Mouse (Mus musculus): Measurements from ENCODE around the gene Adh4. TPM values are rescaled to one million over a fixed set of nuclear protein-coding genes. Genes with fewer than 3 reads are reported as not detected.

The Adh4 gene
- polyA plus RNA-seq, 1 experiment = not detected

GRCm38 (mm10) chr3:138381133-138381532 is 34.1 kb upstream of the Adh4 start:
- Histone ChIP-seq H3K9ac (ENCODE audit: low read depth, poor library complexity, severe bottlenecking) (no peak overlapping the region), H3K27me3 (ENCODE audit: control insufficient read depth, insufficient read depth, low read length, poor library complexity, severe bottlenecking) (no peaks in the 10 kb centered on the region), H3K4me3 (ENCODE audit: low read depth, low read length) (no peak overlapping the region), H3K27ac (ENCODE audit: insufficient read depth, low read length) (no peak overlapping the region), H3K9me3 (replicated peaks; ENCODE audit: control insufficient read depth, insufficient read depth, low read length, poor library complexity, severe bottlenecking) (no peaks in the 10 kb centered on the region), H3K4me1 (ENCODE audit: control insufficient read depth, insufficient read depth, low read length) (no peaks in the 10 kb centered on the region), H3K36me3 (ENCODE audit: control insufficient read depth, insufficient read depth, low read length, poor library complexity, severe bottlenecking) (no peaks in the 10 kb centered on the region)
- TF ChIP-seq CTCF (IDR thresholded peaks at IDR 0.05; ENCODE audit: low read depth, low read length) (no peak), EP300 (IDR thresholded peaks at IDR 0.05; ENCODE audit: insufficient read depth, low read depth, low read length) (no peak), POLR2A (IDR thresholded peaks at IDR 0.05; ENCODE audit: insufficient read depth, low read length) (no peak)

GRCm38 (mm10) chr3:138387155-138387554 is 28.1 kb upstream of the Adh4 start:
- Histone ChIP-seq H3K27me3 (ENCODE audit: control insufficient read depth, insufficient read depth, low read length, poor library complexity, severe bottlenecking) (no peaks in the 10 kb centered on the region), H3K9ac (ENCODE audit: low read depth, poor library complexity, severe bottlenecking) (no peak overlapping the region), H3K27ac (ENCODE audit: insufficient read depth, low read length) (no peak overlapping the region), H3K4me3 (ENCODE audit: low read depth, low read length) (no peak overlapping the region), H3K9me3 (replicated peaks; ENCODE audit: control insufficient read depth, insufficient read depth, low read length, poor library complexity, severe bottlenecking) (no peaks in the 10 kb centered on the region), H3K4me1 (ENCODE audit: control insufficient read depth, insufficient read depth, low read length) (no peaks in the 10 kb centered on the region), H3K36me3 (ENCODE audit: control insufficient read depth, insufficient read depth, low read length, poor library complexity, severe bottlenecking) (no peaks in the 10 kb centered on the region)
- TF ChIP-seq CTCF (IDR thresholded peaks at IDR 0.05; ENCODE audit: low read depth, low read length) (no peak), POLR2A (IDR thresholded peaks at IDR 0.05; ENCODE audit: insufficient read depth, low read length) (no peak), EP300 (IDR thresholded peaks at IDR 0.05; ENCODE audit: insufficient read depth, low read depth, low read length) (no peak)

DNA sequence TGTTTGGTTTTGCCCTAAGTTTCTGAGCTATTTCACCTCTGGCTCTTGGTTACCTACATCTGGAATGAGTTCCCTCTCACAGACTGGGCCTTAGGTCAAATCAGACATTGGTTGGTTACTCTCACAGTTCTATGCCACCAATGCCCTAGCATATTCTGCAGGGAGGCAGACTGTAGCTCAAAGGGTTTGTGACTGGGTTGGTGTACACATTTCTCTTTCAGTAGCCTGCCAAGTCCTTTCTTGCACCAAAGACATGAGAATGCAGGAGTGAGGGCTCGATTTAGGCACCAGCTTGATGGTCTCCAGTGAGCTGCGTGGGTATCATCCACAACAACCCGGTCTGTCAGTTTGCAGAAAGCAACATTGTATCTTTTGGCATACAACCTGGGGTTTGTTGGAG is 10.4 kb upstream of the Adh4 start:
- no peak overlapping the region for H3K27ac ChIP-seq (ENCODE audit: insufficient read depth, low read length)
- no peaks in the 10 kb centered on the region for H3K27me3 ChIP-seq (ENCODE audit: control insufficient read depth, insufficient read depth, low read length, poor library complexity, severe bottlenecking)
- no peaks in the 10 kb centered on the region for H3K36me3 ChIP-seq (ENCODE audit: control insufficient read depth, insufficient read depth, low read length, poor library complexity, severe bottlenecking)
- H3K9ac ChIP-seq (ENCODE audit: low read depth, poor library complexity, severe bottlenecking) = no peak overlapping the region
- TF ChIP-seq CTCF (IDR thresholded peaks at IDR 0.05; ENCODE audit: low read depth, low read length) (no peak), POLR2A (IDR thresholded peaks at IDR 0.05; ENCODE audit: insufficient read depth, low read length) (no peak)
- H3K4me3 ChIP-seq (ENCODE audit: low read depth, low read length) = no peak overlapping the region
- H3K4me1 ChIP-seq (ENCODE audit: control insufficient read depth, insufficient read depth, low read length) = no peaks in the 10 kb centered on the region
- H3K9me3 ChIP-seq (replicated peaks; ENCODE audit: control insufficient read depth, insufficient read depth, low read length, poor library complexity, severe bottlenecking) = no peaks in the 10 kb centered on the region

GRCm38 (mm10) chr3:138405341-138405740 is 9.9 kb upstream of the Adh4 start:
- Histone ChIP-seq H3K27me3 (ENCODE audit: control insufficient read depth, insufficient read depth, low read length, poor library complexity, severe bottlenecking) (no peaks in the 10 kb centered on the region), H3K9ac (ENCODE audit: low read depth, poor library complexity, severe bottlenecking) (no peak overlapping the region), H3K4me1 (ENCODE audit: control insufficient read depth, insufficient read depth, low read length) (no peaks in the 10 kb centered on the region), H3K36me3 (ENCODE audit: control insufficient read depth, insufficient read depth, low read length, poor library complexity, severe bottlenecking) (no peaks in the 10 kb centered on the region), H3K9me3 (replicated peaks; ENCODE audit: control insufficient read depth, insufficient read depth, low read length, poor library complexity, severe bottlenecking) (no peaks in the 10 kb centered on the region), H3K4me3 (ENCODE audit: low read depth, low read length) (no peak overlapping the region), H3K27ac (ENCODE audit: insufficient read depth, low read length) (no peak overlapping the region)
- TF ChIP-seq EP300 (IDR thresholded peaks at IDR 0.05; ENCODE audit: insufficient read depth, low read depth, low read length) = no peak
- no peak for TF ChIP-seq POLR2A (IDR thresholded peaks at IDR 0.05; ENCODE audit: insufficient read depth, low read length)
- no peak for TF ChIP-seq CTCF (IDR thresholded peaks at IDR 0.05; ENCODE audit: low read depth, low read length)

DNA sequence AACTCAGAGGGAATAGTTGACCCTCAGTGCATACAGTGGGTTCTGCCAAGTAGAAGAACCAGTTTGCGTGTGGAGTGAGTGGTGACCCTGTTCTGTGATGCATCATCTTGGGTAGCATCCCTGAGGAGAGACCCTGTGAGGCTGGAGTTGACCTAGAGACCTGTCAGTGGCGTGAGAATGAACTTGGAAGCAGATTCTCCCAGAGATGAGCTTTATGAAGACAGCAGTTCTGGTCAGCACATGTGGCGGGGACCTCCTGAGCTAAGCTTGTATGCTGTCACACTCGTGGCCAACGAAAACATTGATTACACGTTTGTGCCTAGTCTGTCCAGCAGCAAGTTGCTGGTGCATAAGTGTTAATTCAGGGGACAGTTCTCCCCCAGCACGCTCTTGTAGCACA is 9.4 kb upstream of the Adh4 start:
- H3K4me3 ChIP-seq (ENCODE audit: low read depth, low read length) = no peak overlapping the region
- no peaks in the 10 kb centered on the region for H3K9me3 ChIP-seq (replicated peaks; ENCODE audit: control insufficient read depth, insufficient read depth, low read length, poor library complexity, severe bottlenecking)
- no peaks in the 10 kb centered on the region for H3K36me3 ChIP-seq (ENCODE audit: control insufficient read depth, insufficient read depth, low read length, poor library complexity, severe bottlenecking)
- no peaks in the 10 kb centered on the region for H3K4me1 ChIP-seq (ENCODE audit: control insufficient read depth, insufficient read depth, low read length)
- no peak overlapping the region for H3K27ac ChIP-seq (ENCODE audit: insufficient read depth, low read length)
- no peak overlapping the region for H3K9ac ChIP-seq (ENCODE audit: low read depth, poor library complexity, severe bottlenecking)
- no peak for TF ChIP-seq EP300 (IDR thresholded peaks at IDR 0.05; ENCODE audit: insufficient read depth, low read depth, low read length)
- no peak for TF ChIP-seq POLR2A (IDR thresholded peaks at IDR 0.05; ENCODE audit: insufficient read depth, low read length)
- TF ChIP-seq CTCF (IDR thresholded peaks at IDR 0.05; ENCODE audit: low read depth, low read length) = no peak
- H3K27me3 ChIP-seq (ENCODE audit: control insufficient read depth, insufficient read depth, low read length, poor library complexity, severe bottlenecking) = no peaks in the 10 kb centered on the region

GRCm38 (mm10) chr3:138407920-138408319 is 7.3 kb upstream of the Adh4 start:
- Histone ChIP-seq H3K9ac (ENCODE audit: low read depth, poor library complexity, severe bottlenecking) (no peak overlapping the region), H3K4me1 (ENCODE audit: control insufficient read depth, insufficient read depth, low read length) (no peaks in the 10 kb centered on the region), H3K27me3 (ENCODE audit: control insufficient read depth, insufficient read depth, low read length, poor library complexity, severe bottlenecking) (no peaks in the 10 kb centered on the region), H3K4me3 (ENCODE audit: low read depth, low read length) (no peak overlapping the region), H3K36me3 (ENCODE audit: control insufficient read depth, insufficient read depth, low read length, poor library complexity, severe bottlenecking) (no peaks in the 10 kb centered on the region), H3K9me3 (replicated peaks; ENCODE audit: control insufficient read depth, insufficient read depth, low read length, poor library complexity, severe bottlenecking) (no peaks in the 10 kb centered on the region), H3K27ac (ENCODE audit: insufficient read depth, low read length) (no peak overlapping the region)
- TF ChIP-seq POLR2A (IDR thresholded peaks at IDR 0.05; ENCODE audit: insufficient read depth, low read length) (no peak), CTCF (IDR thresholded peaks at IDR 0.05; ENCODE audit: low read depth, low read length) (no peak), EP300 (IDR thresholded peaks at IDR 0.05; ENCODE audit: insufficient read depth, low read depth, low read length) (no peak)
